Mouse (Mus musculus): Measurements from ENCODE around the gene Zfp648. TPM values are rescaled to one million over a fixed set of nuclear protein-coding genes. Genes with fewer than 3 reads are reported as not detected.
A peak's percentile ranks its signal among the peaks of the same experiment; 100 is the strongest.

The Zfp648 gene
- total RNA-seq, 2 experiments from 2014 or later: 0.37 to 0.44 TPM

DNA sequence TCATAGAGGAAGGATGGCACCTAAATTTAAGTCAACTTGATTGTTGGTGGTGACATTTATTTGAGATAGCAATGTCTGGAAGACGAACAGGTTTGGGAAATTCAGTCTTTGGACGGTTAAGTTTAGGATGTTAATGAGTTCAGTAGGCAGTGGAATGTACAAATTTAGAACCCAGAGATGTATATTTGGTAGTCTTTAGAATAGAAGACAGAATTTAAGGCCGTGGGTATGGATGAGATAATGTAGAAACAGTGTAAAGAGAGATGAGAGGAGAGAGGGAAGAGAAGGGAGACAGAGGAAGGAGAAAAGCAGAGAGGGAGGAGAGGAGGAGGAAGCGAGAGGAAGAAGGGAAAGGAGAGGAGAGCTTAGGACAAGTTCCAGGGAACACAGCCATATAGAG is 12.8 kb upstream of the Zfp648 start:
- Histone ChIP-seq H3K4me3 (no peak overlapping the region), H3K27ac (no peak overlapping the region)
- no peak for TF ChIP-seq CTCF (conservative IDR thresholded peaks at IDR 0.05)
- no peak for DNase-seq (ENCODE audit: low spot score in 2 of 2)

DNA sequence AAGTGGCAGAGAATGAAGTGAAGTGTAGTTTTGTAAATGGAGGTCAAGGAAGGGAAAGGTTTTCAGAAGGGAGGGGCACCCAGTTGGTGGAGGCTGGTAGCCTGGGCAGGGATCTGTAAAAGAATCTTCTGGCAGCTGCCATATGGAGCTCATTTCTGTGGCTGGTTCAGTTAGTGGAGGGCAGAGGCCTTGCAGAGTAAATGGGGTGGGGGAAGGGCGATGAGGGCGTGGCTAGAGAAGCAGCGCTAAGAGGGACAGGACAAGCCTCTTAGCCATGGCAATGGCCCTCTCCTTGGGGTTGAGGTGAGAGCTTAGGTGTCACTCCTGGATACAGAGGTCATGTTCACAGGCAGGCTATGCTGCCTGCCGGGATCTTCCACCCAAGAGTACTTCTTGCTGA is 12.4 kb upstream of the Zfp648 start:
- DNase-seq (ENCODE audit: low spot score in 2 of 2): no peak
- H3K27ac ChIP-seq: no peak overlapping the region

DNA sequence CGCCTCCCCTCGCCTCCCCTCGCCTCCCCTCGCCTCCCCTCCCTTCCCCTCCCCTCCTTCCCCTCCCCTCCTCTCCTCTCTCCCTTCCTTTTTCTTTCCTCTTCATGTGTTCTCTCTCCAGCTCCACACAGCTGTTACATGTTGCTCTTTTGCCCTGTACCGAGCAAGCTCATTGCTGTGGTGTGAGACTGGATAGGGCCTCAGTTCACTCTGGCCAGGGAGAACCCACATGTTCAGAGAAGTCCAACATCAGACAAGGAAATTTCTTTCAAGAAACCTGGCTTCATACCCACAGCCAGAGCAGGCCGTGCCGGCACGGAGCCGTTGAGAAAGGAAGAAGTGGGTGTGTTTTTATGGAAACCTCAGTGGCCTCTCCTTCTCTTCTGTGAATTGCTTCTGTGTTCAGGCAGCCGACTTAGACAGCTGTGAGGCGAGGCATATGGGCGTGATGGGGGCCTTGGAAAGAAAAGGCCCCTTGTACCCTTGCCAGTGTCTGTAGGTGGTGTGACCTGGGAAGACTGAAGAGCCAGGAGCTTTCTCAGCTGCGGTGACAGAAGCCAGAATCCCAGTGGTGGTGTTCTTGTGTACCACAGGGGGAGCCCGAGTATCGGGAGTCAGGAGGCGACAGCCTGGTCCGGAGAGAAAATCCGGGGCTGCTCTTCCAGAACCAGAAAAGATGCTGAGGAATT is 11.0 kb upstream of the Zfp648 start:
- DNase-seq (ENCODE audit: low spot score in 2 of 2): peak; percentile 59 to 67
- TF ChIP-seq CTCF (conservative IDR thresholded peaks at IDR 0.05): peak; percentile 84
- Histone ChIP-seq H3K27ac (no peak overlapping the region), H3K4me3 (no peak overlapping the region)

More for the DNA sequence above, 12.4 kb upstream of the Zfp648 start:
- TF ChIP-seq CTCF (conservative IDR thresholded peaks at IDR 0.05): no peak
- H3K4me3 ChIP-seq: no peak overlapping the region

- no peak for TF ChIP-seq CTCF (conservative IDR thresholded peaks at IDR 0.05)
- Histone ChIP-seq H3K27ac (no peak overlapping the region), H3K4me3 (no peak overlapping the region)
- no peak for DNase-seq (ENCODE audit: low spot score in 2 of 2)
Measured at GRCm38 (mm10) chr1:154198896-154199295, 2.1 kb upstream of the Zfp648 start.

DNA sequence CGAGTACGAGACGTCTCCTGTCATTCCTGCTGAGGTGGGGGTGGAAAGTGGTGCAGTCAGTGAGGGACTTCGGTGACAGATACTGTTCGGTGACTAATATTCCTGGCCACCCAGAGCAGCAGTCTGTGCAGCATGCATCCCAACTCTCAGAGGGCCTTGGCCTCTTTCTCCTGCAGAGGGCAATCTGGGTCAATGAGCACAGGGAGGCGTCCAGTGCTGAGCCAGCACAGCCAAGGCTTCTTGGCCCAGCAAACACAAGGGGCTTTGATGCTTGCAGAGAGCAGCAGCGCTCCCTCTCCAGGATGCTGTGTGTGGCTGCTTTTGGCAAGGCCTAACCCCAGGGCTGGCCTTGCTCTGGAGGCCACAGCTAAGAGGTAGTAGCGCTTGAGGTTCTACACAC is 1.6 kb downstream of the Zfp648 start:
- H3K27ac ChIP-seq: no peak overlapping the region
- H3K4me3 ChIP-seq: no peak overlapping the region
- DNase-seq (ENCODE audit: low spot score in 2 of 2): peak; percentile 51 to 61
- TF ChIP-seq CTCF (conservative IDR thresholded peaks at IDR 0.05): peak; percentile 53

GRCm38 (mm10) chr1:154203386-154203785 is 2.4 kb downstream of the Zfp648 start:
- H3K4me3 ChIP-seq: no peak overlapping the region
- TF ChIP-seq CTCF (conservative IDR thresholded peaks at IDR 0.05): no peak
- DNase-seq (ENCODE audit: low spot score in 2 of 2): no peak
- H3K27ac ChIP-seq: no peak overlapping the region

GRCm38 (mm10) chr1:154204652-154205573 is 3.9 kb downstream of the Zfp648 start:
- Histone ChIP-seq H3K27ac (peak overlapping the region; percentile 65), H3K4me3 (peak overlapping the region; percentile 58)
- peak in 1 of 2 experiments; percentile 20 for DNase-seq (ENCODE audit: low spot score in 2 of 2)
- peak; percentile 27 for TF ChIP-seq CTCF (conservative IDR thresholded peaks at IDR 0.05)

- no peak for DNase-seq (ENCODE audit: low spot score in 2 of 2)
- TF ChIP-seq CTCF (conservative IDR thresholded peaks at IDR 0.05): no peak
Measured at GRCm38 (mm10) chr1:154219991-154220390, 19.0 kb downstream of the Zfp648 start.

GRCm38 (mm10) chr1:154220566-154220965 is 19.6 kb downstream of the Zfp648 start:
- Histone ChIP-seq H3K27ac (no peak overlapping the region), H3K4me3 (no peak overlapping the region)
- no peak for DNase-seq (ENCODE audit: low spot score in 2 of 2)
- TF ChIP-seq CTCF (conservative IDR thresholded peaks at IDR 0.05): no peak

More at GRCm38 (mm10) chr1:154219991-154220390, 19.0 kb downstream of the Zfp648 start:
- Histone ChIP-seq H3K27ac (no peak overlapping the region), H3K4me3 (no peak overlapping the region)

DNA sequence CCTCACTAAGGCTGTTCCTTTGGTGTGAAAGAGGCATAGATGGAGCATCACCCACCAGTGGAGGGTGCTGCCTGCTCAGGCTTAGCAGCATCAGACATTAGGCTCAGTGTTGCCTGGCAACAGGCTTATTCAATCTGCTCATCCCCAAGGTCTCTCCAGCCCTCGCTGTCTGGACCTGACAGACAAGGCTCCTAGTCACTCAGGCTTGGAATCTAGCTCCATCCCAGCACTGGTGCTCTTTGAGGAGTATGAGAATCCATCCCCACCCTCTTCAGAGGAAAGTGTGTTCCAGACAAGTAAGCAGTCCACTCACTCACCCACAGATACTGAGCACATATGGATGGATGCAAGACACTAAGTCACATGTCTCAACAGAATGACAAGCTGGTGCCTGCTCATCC is 22.8 kb downstream of the Zfp648 start:
- Histone ChIP-seq H3K27ac (peak overlapping the region; percentile 70), H3K4me3 (no peak overlapping the region)
- TF ChIP-seq CTCF (conservative IDR thresholded peaks at IDR 0.05): peak; percentile 79
- DNase-seq (ENCODE audit: low spot score in 2 of 2): peak; percentile 62 to 65

DNA sequence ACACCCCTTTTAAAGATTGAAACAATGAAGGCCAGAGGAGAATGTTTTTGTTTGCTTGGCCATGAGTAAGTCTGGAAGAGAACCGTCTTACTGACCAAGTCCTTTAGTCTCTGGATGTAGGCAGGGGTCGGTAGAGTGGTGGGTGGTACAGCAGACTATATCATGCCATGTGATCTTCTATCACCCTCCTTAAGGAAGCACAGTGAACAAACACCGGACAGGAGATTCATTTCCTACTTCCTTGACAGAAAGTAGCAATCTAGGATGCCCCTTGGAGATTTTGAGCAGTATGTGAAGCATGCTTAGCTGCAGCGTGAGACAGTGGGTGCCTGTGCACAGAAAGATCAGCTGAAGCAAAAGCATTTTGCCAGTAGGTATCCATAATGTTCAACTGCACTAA is 31.6 kb downstream of the Zfp648 start:
- DNase-seq (ENCODE audit: low spot score in 2 of 2): no peak
- Histone ChIP-seq H3K4me3 (no peak overlapping the region), H3K27ac (no peak overlapping the region)
- TF ChIP-seq CTCF (conservative IDR thresholded peaks at IDR 0.05): no peak

GRCm38 (mm10) chr1:154233033-154233432 is 32.0 kb downstream of the Zfp648 start:
- Histone ChIP-seq H3K27ac (no peak overlapping the region), H3K4me3 (no peak overlapping the region)
- no peak for TF ChIP-seq CTCF (conservative IDR thresholded peaks at IDR 0.05)
- DNase-seq (ENCODE audit: low spot score in 2 of 2): no peak

DNA sequence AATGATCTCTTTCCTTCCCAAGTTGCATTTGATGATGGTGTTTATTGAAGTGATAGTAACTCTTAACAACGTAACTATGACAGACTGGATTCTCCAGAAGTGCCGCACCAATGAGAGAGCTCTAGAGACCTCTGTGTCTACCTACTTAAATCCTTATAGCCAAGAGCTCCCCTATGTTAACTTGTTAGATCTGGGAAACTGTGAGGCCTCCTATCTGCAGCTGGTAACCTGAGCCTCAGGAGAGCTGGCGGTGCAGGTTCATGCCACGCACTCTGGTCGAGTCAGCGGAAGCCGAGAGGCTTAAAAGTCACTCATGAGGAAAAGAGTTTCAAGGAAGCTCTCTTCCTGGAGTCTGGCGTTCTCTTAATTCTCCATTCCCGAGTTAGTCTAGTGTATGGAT is 33.8 kb downstream of the Zfp648 start:
- no peak overlapping the region for H3K4me3 ChIP-seq
- no peak for DNase-seq (ENCODE audit: low spot score in 2 of 2)
- H3K27ac ChIP-seq: no peak overlapping the region
- TF ChIP-seq CTCF (conservative IDR thresholded peaks at IDR 0.05): no peak
